Mouse (Mus musculus): ENCODE measurements around the gene Prr7. TPM values are rescaled to one million over a fixed set of nuclear protein-coding genes. Genes with fewer than 3 reads are reported as not detected.

Gene Prr7
- polyA plus RNA-seq, 1 experiment from 2014 or later = 0.53 TPM

DNA sequence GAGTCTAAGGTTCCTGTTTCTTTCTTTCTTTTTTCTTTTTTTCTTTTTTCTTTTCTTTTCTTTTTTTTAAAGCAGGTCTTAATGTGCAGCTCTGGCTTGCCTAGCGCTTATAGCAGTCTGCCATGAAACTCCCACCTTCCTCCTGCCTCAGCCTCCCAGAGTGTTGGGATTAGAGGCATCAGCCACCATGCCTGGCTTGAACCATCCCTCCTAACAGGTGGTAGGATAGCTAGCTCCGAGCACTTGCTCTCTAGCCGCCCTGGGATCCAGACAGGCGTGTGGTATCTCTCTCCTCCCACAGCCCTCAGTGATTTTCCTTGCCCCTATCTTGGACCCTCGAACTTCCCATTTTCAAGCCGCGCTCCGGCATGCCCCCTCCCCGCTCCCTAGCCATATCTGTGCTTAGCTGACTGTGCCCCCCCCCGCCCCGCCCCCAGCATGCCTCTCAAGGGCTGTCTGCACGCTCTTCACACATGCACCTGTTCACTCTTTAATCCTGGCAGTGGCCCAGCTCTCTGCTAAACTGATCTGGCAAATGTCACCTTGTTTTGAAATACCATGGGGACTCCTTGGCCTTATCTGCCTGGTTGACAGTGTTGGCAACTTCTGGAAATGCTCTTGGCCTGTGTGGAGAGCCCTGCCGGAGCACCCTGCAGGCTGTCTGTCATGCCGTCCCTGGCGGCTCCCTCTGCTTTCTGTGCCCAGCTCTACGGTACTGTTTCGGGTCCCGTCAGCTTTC lies 31.0 kb downstream of the Prr7 start:
- 13% methylated on average over 18 of the region's 18 CpGs for WGBS
- Histone ChIP-seq H3K4me1 (ENCODE audit: insufficient read depth) (peaks cover 3% of the 10 kb centered on the region; the same call in 1 of the 2 replicates), H3K4me2 (no peak overlapping the region), H3K9ac (no peak overlapping the region), H3K27me3 (ENCODE audit: insufficient read depth, low read length) (no peaks in the 10 kb centered on the region), H3K36me3 (ENCODE audit: insufficient read depth) (peaks cover 31% of the 10 kb centered on the region), H3K4me3 (ENCODE audit: low read depth, low read length) (no peak overlapping the region), H3K27ac (ENCODE audit: low read depth) (no peak overlapping the region), H3K9me3 (ENCODE audit: low read depth, low read length) (no peaks in the 10 kb centered on the region)
- peak; percentile 29; the same call in 1 of the 2 replicates for ATAC-seq (ENCODE audit: insufficient read depth)
- DNase-seq = peak; percentile 54
- TF ChIP-seq CTCF (IDR thresholded peaks at IDR 0.05; ENCODE audit: low read depth) = no peak

DNA sequence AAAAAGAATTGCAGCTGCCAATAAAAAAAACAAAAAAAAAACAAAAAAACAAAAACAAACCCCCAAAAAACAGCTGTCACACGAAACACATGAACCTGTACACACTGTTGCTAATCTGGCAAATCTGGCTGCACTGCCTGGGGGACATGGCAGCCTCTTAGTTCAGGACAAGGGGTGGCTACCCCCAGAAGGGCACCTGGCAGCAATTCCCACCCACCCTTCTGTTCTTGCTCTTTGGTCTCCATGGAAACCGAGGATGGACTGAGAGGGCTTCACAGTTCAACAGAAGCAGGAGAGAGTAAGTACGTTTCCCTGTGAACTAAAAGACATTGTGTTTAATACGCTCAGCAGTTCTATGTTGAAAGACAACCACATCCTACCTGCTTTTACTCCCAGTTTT lies 31.6 kb downstream of the Prr7 start:
- H3K9me3 ChIP-seq (ENCODE audit: low read depth, low read length) = no peaks in the 10 kb centered on the region
- H3K36me3 ChIP-seq (ENCODE audit: insufficient read depth) = peaks cover 37% of the 10 kb centered on the region
- TF ChIP-seq CTCF (IDR thresholded peaks at IDR 0.05; ENCODE audit: low read depth) = no peak
- peaks cover 3% of the 10 kb centered on the region; the same call in 1 of the 2 replicates for H3K4me1 ChIP-seq (ENCODE audit: insufficient read depth)
- no peak overlapping the region for H3K4me3 ChIP-seq (ENCODE audit: low read depth, low read length)
- ATAC-seq (ENCODE audit: insufficient read depth) = no peak
- no peak for DNase-seq
- no peak overlapping the region for H3K9ac ChIP-seq
- 35% methylated on average over 4 of the region's 4 CpGs for WGBS
- H3K27ac ChIP-seq (ENCODE audit: low read depth) = no peak overlapping the region
- H3K27me3 ChIP-seq (ENCODE audit: insufficient read depth, low read length) = no peaks in the 10 kb centered on the region
- H3K4me2 ChIP-seq = no peak overlapping the region

DNA sequence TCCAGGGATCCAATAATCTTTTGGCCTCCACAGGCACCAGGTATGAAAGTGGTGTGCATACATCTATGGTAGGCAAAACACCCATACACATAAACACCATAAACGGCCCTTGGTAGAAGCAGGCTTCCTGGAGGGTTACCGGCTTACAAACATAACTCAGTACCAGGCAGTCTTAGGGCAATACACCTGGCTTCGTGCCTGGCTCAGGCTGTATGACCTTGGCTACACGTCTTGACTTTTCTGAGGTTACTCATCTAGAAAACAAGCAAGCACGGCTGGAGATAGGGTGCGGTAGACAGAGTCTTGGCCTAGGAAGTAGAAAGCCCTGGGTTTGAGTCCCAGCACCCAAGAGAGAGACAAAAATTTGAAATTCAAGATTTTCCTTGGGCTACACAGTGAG lies 32.6 kb downstream of the Prr7 start:
- H3K27me3 ChIP-seq (ENCODE audit: insufficient read depth, low read length) = no peaks in the 10 kb centered on the region

DNA sequence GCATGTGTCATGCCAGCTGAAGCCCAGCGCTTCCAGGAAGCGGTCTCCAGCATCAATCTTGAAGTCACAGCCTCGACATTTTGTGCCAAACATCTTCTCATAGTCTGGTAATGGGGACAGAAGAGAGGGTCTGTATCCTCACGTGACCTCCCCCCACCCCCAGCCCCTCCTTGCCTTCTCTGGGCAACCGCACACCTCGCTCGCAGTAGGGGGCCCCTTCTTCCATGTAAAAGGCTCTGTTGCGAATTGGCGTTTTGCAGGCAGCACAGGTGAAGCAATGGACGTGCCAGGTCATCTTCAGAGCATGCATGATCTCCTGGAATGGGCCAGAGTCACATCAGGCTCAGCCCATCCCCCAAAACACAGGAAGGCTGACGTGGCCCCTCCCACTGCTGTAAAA lies 34.8 kb downstream of the Prr7 start:
- H3K36me3 ChIP-seq (ENCODE audit: insufficient read depth) = peaks cover 67% of the 10 kb centered on the region

More for the DNA sequence above, 32.6 kb downstream of the Prr7 start:
- Histone ChIP-seq H3K36me3 (ENCODE audit: insufficient read depth) (peaks cover 45% of the 10 kb centered on the region), H3K4me2 (no peak overlapping the region), H3K9me3 (ENCODE audit: low read depth, low read length) (no peaks in the 10 kb centered on the region), H3K9ac (no peak overlapping the region), H3K4me3 (ENCODE audit: low read depth, low read length) (no peak overlapping the region), H3K27ac (ENCODE audit: low read depth) (no peak overlapping the region), H3K4me1 (ENCODE audit: insufficient read depth) (peaks cover 3% of the 10 kb centered on the region; the same call in 1 of the 2 replicates)
- no peak for TF ChIP-seq CTCF (IDR thresholded peaks at IDR 0.05; ENCODE audit: low read depth)
- WGBS = 80% methylated on average over 6 of the region's 6 CpGs
- DNase-seq = no peak
- no peak for ATAC-seq (ENCODE audit: insufficient read depth)

DNA sequence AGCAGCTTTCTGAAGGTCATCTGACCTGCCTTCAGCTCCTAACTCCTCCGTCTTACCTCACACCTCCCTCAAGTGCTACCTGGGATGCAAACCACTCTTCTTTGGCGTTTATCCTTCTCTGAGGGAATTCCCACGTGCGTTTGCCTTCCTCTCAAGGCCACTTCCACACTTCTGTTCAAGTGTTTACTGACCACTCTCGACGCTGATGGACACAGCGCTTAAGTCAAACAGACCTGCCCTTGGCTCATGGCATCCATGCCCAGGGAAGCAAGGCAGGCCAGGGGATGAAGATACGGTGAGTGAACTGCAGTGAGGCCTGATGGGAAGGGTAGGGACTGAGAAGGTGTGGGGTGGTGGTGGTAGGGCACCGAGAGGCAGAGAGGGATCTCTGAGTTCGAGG lies 36.5 kb downstream of the Prr7 start:
- Histone ChIP-seq H3K27me3 (ENCODE audit: insufficient read depth, low read length) (no peaks in the 10 kb centered on the region), H3K4me3 (ENCODE audit: low read depth, low read length) (no peak overlapping the region), H3K36me3 (ENCODE audit: insufficient read depth) (peaks cover 82% of the 10 kb centered on the region), H3K4me1 (ENCODE audit: insufficient read depth) (no peaks in the 10 kb centered on the region; the same call in 1 of the 2 replicates), H3K4me2 (no peak overlapping the region), H3K9me3 (ENCODE audit: low read depth, low read length) (no peaks in the 10 kb centered on the region), H3K27ac (ENCODE audit: low read depth) (no peak overlapping the region), H3K9ac (no peak overlapping the region)
- WGBS = 54% methylated on average over 10 of the region's 10 CpGs
- ATAC-seq (ENCODE audit: insufficient read depth) = no peak
- no peak for TF ChIP-seq CTCF (IDR thresholded peaks at IDR 0.05; ENCODE audit: low read depth)
- DNase-seq = peak; percentile 35

More for the DNA sequence above, 34.8 kb downstream of the Prr7 start:
- Histone ChIP-seq H3K4me1 (ENCODE audit: insufficient read depth) (peaks cover 3% of the 10 kb centered on the region; the same call in 1 of the 2 replicates), H3K4me3 (ENCODE audit: low read depth, low read length) (no peak overlapping the region), H3K9me3 (ENCODE audit: low read depth, low read length) (no peaks in the 10 kb centered on the region), H3K27me3 (ENCODE audit: insufficient read depth, low read length) (no peaks in the 10 kb centered on the region), H3K4me2 (no peak overlapping the region), H3K27ac (ENCODE audit: low read depth) (no peak overlapping the region), H3K9ac (no peak overlapping the region)
- DNase-seq (no peak), ATAC-seq (ENCODE audit: insufficient read depth) (no peak)
- no peak for TF ChIP-seq CTCF (IDR thresholded peaks at IDR 0.05; ENCODE audit: low read depth)
- 55% methylated on average over 11 of the region's 11 CpGs for WGBS

DNA sequence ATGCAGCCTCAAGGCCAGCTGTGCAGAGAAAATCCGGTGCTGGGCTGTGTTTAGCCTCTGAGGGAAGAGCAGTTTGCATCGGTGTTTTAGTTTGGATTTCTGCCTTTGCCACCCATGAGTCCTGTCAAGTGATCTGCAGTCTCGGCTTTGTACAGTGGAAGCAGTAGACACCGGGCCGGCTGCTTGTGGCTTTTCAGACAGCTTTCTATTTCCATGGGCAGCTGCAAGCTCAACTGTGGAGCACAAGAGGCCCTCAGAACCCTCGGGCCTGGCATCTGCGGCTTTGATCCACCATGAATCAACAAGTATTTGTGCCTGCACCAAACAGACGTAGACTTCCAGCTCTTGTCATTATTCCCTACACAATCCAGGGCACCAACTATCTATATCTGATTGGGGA lies 38.3 kb downstream of the Prr7 start:
- Histone ChIP-seq H3K27ac (ENCODE audit: low read depth) (no peak overlapping the region), H3K4me2 (no peak overlapping the region), H3K4me1 (ENCODE audit: insufficient read depth) (no peaks in the 10 kb centered on the region), H3K36me3 (ENCODE audit: insufficient read depth) (peaks cover 95% of the 10 kb centered on the region), H3K9ac (no peak overlapping the region), H3K9me3 (ENCODE audit: low read depth, low read length) (no peaks in the 10 kb centered on the region), H3K27me3 (ENCODE audit: insufficient read depth, low read length) (no peaks in the 10 kb centered on the region), H3K4me3 (ENCODE audit: low read depth, low read length) (no peak overlapping the region)
- no peak for TF ChIP-seq CTCF (IDR thresholded peaks at IDR 0.05; ENCODE audit: low read depth)
- DNase-seq = no peak
- 82% methylated on average over 8 of the region's 8 CpGs for whole genome bisulfite sequencing
- no peak for ATAC-seq (ENCODE audit: insufficient read depth)

DNA sequence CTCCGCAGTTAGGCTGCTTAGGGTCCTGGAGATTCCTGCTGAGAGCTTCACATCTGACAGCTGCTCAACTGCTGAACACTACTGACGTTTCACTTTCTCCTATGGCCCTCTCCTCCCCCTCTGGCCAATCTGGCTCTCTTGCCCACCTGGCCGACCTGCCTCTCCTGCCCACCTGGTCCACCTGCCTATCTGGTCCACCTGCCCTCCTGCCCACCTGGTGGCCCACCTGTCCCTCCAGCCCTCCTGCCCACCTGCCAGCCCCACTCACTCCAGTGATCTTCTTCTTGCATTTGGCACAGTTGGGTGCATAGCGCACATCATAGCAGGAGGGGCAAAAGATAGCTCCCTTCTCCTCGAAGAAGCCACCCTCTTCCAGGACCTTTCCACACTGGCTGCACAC lies 40.3 kb downstream of the Prr7 start:
- no peak for TF ChIP-seq CTCF (IDR thresholded peaks at IDR 0.05; ENCODE audit: low read depth)
- no peaks in the 10 kb centered on the region for H3K27me3 ChIP-seq (ENCODE audit: insufficient read depth, low read length)
- no peak overlapping the region for H3K4me3 ChIP-seq (ENCODE audit: low read depth, low read length)
- peaks cover 96% of the 10 kb centered on the region for H3K36me3 ChIP-seq (ENCODE audit: insufficient read depth)
- H3K9me3 ChIP-seq (ENCODE audit: low read depth, low read length) = no peaks in the 10 kb centered on the region
- 83% methylated on average over 5 of the region's 5 CpGs for WGBS
- ATAC-seq (ENCODE audit: insufficient read depth) = no peak
- H3K4me1 ChIP-seq (ENCODE audit: insufficient read depth) = no peaks in the 10 kb centered on the region
- no peak for DNase-seq
- H3K4me2 ChIP-seq = no peak overlapping the region
- H3K27ac ChIP-seq (ENCODE audit: low read depth) = no peak overlapping the region
- no peak overlapping the region for H3K9ac ChIP-seq
